Mouse (Mus musculus): Measurements from ENCODE around the gene Mical3.

GRCm38 (mm10) chr6:121099228-121099608 lies 31.6 kb downstream of the Mical3 start:
- TF ChIP-seq EP300 (IDR thresholded peaks at IDR 0.05; ENCODE audit: insufficient read depth, low read depth, low read length) (no peak), CTCF (IDR thresholded peaks at IDR 0.05; ENCODE audit: low read depth, low read length) (no peak)
